Mouse (Mus musculus): Measurements from ENCODE around the gene Tcf23. TPM values are rescaled to one million over a fixed set of nuclear protein-coding genes. Genes with fewer than 3 reads are reported as not detected.

Gene Tcf23
- total RNA-seq (2021): 1 to 10 TPM in 1 of 2 experiments, under 1 TPM in 1; 0.64 to 1.7 TPM

GRCm38 (mm10) chr5:30968416-30968815 is at the start of gene Tcf23:
Gene Tcf23, plus strand, starts transcription at chr5:30968662.
- intact Hi-C loops (cut with DNase I): no loop called here
- peak; percentile 52 to 66 for DNase-seq

GRCm38 (mm10) chr5:30918691-30919090 is 49.8 kb upstream of the Tcf23 start:
- DNase-seq: no peak
- intact Hi-C loops (cut with DNase I): no loop called here

- intact Hi-C loops (cut with DNase I): loop anchor here (2.0 kb wide), 1 partner anchor 51 kb away; the partner anchor contains the start of gene Tmem214
- DNase-seq: no peak
Observed at GRCm38 (mm10) chr5:30919831-30920614, 48.4 kb upstream of the Tcf23 start.

GRCm38 (mm10) chr5:30920621-30921020 is 47.8 kb upstream of the Tcf23 start:
- intact Hi-C loops (cut with DNase I): loop anchor here (2.0 kb wide), 1 partner anchor 52 kb away; the partner anchor contains the start of gene Tmem214
- peak in 1 of 2 experiments; percentile 41 for DNase-seq

- intact Hi-C loops (cut with DNase I): loop anchor here (2.0 kb wide), 1 partner anchor 53 kb away; the partner anchor contains the start of gene Tmem214
- DNase-seq: peak; percentile 93 to 96
Observed at GRCm38 (mm10) chr5:30921256-30922033, 47.0 kb upstream of the Tcf23 start, which contains the start of gene Khk. Gene Khk, plus strand, starts transcription at chr5:30921431.

GRCm38 (mm10) chr5:30922581-30923041 is 45.9 kb upstream of the Tcf23 start:
- no peak for DNase-seq
- intact Hi-C loops (cut with DNase I): no loop called here

- no peak for DNase-seq
- intact Hi-C loops (cut with DNase I): no loop called here
Observed at GRCm38 (mm10) chr5:30923119-30923518, 45.3 kb upstream of the Tcf23 start.

GRCm38 (mm10) chr5:30924614-30925013 is 43.8 kb upstream of the Tcf23 start:
- no peak for DNase-seq
- intact Hi-C loops (cut with DNase I): no loop called here

- intact Hi-C loops (cut with DNase I): no loop called here
- DNase-seq: no peak
Observed at GRCm38 (mm10) chr5:30925217-30925616, 43.2 kb upstream of the Tcf23 start.

GRCm38 (mm10) chr5:30926073-30926472 is 42.4 kb upstream of the Tcf23 start:
- no peak for DNase-seq
- intact Hi-C loops (cut with DNase I): no loop called here

GRCm38 (mm10) chr5:30927945-30928529 is 40.4 kb upstream of the Tcf23 start:
- DNase-seq: no peak
- intact Hi-C loops (cut with DNase I): no loop called here

- intact Hi-C loops (cut with DNase I): loop anchor here (1.0 kb wide), 2 partner anchors 68 to 74 kb away; no protein-coding TSS in a partner anchor
- DNase-seq: peak; percentile 81
Observed at GRCm38 (mm10) chr5:30930121-30930520, 38.3 kb upstream of the Tcf23 start.

- DNase-seq: no peak
- intact Hi-C loops (cut with DNase I): loop anchor here (1.0 kb wide), 2 partner anchors 67 to 73 kb away; no protein-coding TSS in a partner anchor
Observed at GRCm38 (mm10) chr5:30930846-30931245, 37.6 kb upstream of the Tcf23 start.

- DNase-seq: no peak
- intact Hi-C loops (cut with DNase I): no loop called here
Observed at GRCm38 (mm10) chr5:30931378-30931777, 37.1 kb upstream of the Tcf23 start.

GRCm38 (mm10) chr5:30933705-30934104 is 34.8 kb upstream of the Tcf23 start:
- no peak for DNase-seq
- intact Hi-C loops (cut with DNase I): no loop called here

- intact Hi-C loops (cut with DNase I): no loop called here
- DNase-seq: no peak
Observed at GRCm38 (mm10) chr5:30934725-30935461, 33.6 kb upstream of the Tcf23 start.

GRCm38 (mm10) chr5:30943004-30943403 is 25.5 kb upstream of the Tcf23 start:
- intact Hi-C loops (cut with DNase I): loop anchor here (2.0 kb wide), 1 partner anchor 136 kb away; no protein-coding TSS in a partner anchor
- no peak for DNase-seq

- intact Hi-C loops (cut with DNase I): no loop called here
- DNase-seq: no peak
Observed at GRCm38 (mm10) chr5:30944344-30944743, 24.1 kb upstream of the Tcf23 start.

- peak; percentile 47 to 59 for DNase-seq
- intact Hi-C loops (cut with DNase I): no loop called here
Observed at GRCm38 (mm10) chr5:30944956-30945781, 23.3 kb upstream of the Tcf23 start, which contains the start of gene Cgref1. Gene Cgref1, minus strand, starts transcription at chr5:30945591.

Data from heart, postnatal 36 days (tissue).